Mouse (Mus musculus) E14TG2a.4 (cell line): ENCODE measurements around the gene Kansl1.

ENCODE experiments used
- CTCF ChIP-seq: conservative IDR thresholded peaks from 2 replicates; pipeline ENCODE4 v1.5.1; 2014; ENCODE audit warnings: low read length
- NANOG ChIP-seq: IDR thresholded peaks from 2 replicates; pipeline ENCODE4 v1.6.1; 2014; ENCODE audit warnings: borderline replicate concordance, low read length, mixed read lengths
- POU5F1 ChIP-seq: IDR thresholded peaks from 2 replicates; pipeline ENCODE4 v1.6.1; 2014; ENCODE audit warnings: low read length, borderline replicate concordance

DNA sequence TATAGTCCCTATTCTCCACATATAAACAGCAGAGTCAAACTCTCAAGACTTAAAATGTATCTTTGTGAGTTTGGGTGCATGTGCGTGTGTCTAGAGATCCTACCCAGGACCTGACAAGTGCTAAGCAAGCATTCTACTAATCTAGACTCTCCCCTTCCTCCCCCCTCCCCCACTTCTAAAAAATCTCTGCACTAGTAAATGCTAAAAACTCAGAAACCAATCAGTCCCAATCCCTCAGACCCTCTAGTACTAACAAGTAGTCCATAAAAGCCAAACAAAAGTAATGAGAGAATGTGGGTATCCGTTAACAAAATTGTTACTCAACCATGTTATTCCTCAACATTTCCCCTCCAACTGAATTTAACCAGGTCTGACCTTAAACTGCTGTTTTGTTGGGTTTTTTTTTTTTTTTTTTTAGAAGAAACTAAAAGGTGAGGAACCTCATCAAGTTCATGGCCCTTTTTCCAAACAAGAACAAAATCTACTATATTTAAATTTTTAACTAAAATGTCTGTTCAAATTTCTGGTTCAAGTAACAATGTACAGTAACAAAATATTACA, 32.2 kb downstream of the Kansl1 start:
- TF ChIP-seq CTCF (no peak), NANOG (no peak), POU5F1 (no peak)
